Mouse (Mus musculus) embryo, embryonic 11.5 days (tissue): ENCODE results near the gene Csrp1.
A peak's percentile ranks its signal among the peaks of the same experiment; 100 is the strongest.

ENCODE experiments used
- DNase-seq: peaks from one replicate; pipeline ENCODE4 v3.0.0-alpha.2; 2012; ENCODE audit warnings: low read depth, low spot score

The Csrp1 gene

GRCm38 (mm10) chr1:135770896-135771572 lies 51.2 kb downstream of the Csrp1 start:
- no peak for DNase-seq

- DNase-seq, result no peak
Measured at GRCm38 (mm10) chr1:135771573-135771970, 51.7 kb downstream of the Csrp1 start.

- DNase-seq, result no peak
Measured at GRCm38 (mm10) chr1:135776596-135776995, 56.7 kb downstream of the Csrp1 start.

GRCm38 (mm10) chr1:135777046-135777445 lies 57.2 kb downstream of the Csrp1 start:
- DNase-seq, result no peak

- no peak for DNase-seq
Measured at GRCm38 (mm10) chr1:135778780-135779535, 59.1 kb downstream of the Csrp1 start, which contains the start of gene Tnni1. TSS of gene Tnni1 (plus strand) at chr1:135779434.

GRCm38 (mm10) chr1:135780649-135781048 lies 60.8 kb downstream of the Csrp1 start:
- no peak for DNase-seq

- peak; percentile 73 for DNase-seq
Measured at GRCm38 (mm10) chr1:135781220-135781619, 61.4 kb downstream of the Csrp1 start.

- no peak for DNase-seq
Measured at GRCm38 (mm10) chr1:135782816-135783215, 63.0 kb downstream of the Csrp1 start.

- peak; percentile 72 for DNase-seq
Measured at GRCm38 (mm10) chr1:135787799-135788198, 67.9 kb downstream of the Csrp1 start.

- no peak for DNase-seq
Measured at GRCm38 (mm10) chr1:135788708-135789107, 68.8 kb downstream of the Csrp1 start.

GRCm38 (mm10) chr1:135789815-135790214 lies 70.0 kb downstream of the Csrp1 start:
- no peak for DNase-seq

- DNase-seq, result no peak
Measured at GRCm38 (mm10) chr1:135792143-135792939, 72.5 kb downstream of the Csrp1 start.

- DNase-seq, result no peak
Measured at GRCm38 (mm10) chr1:135793370-135794215, 73.7 kb downstream of the Csrp1 start.

- no peak for DNase-seq
Measured at GRCm38 (mm10) chr1:135794216-135795134, 74.6 kb downstream of the Csrp1 start.

- no peak for DNase-seq
Measured at GRCm38 (mm10) chr1:135798492-135798891, 78.6 kb downstream of the Csrp1 start.

GRCm38 (mm10) chr1:135799109-135799627 lies 79.3 kb downstream of the Csrp1 start:
- no peak for DNase-seq

GRCm38 (mm10) chr1:135800192-135800950 lies 80.5 kb downstream of the Csrp1 start:
- DNase-seq, result no peak
